Mouse (Mus musculus) heart, adult 2 months (tissue): Measurements from ENCODE around the gene Gpatch2. TPM values are rescaled to one million over a fixed set of nuclear protein-coding genes. Genes with fewer than 3 reads are reported as not detected.
A peak's percentile ranks its signal among the peaks of the same experiment; 100 is the strongest.

Experiments used
- DNase-seq, 2 experiments: peaks; one replicate each; pipeline ENCODE4 v3.0.0; 2021
- H3K27ac ChIP-seq: fragments of 200-600 bp; 2 replicates; pipeline ENCODE4 v1.8.1; 2022
- H3K27me3 ChIP-seq: fragments of 200-500 bp; 2 replicates; pipeline ENCODE4 v1.6.1; 2012; ENCODE audit warnings: mild to moderate bottlenecking, low read length, inconsistent platforms, mixed read lengths; ENCODE audit not compliant: control insufficient read depth, insufficient read depth
- H3K36me3 ChIP-seq: fragments of 200-500 bp; 2 replicates; pipeline ENCODE4 v1.6.1; 2012; ENCODE audit warnings: low read length, inconsistent platforms; ENCODE audit not compliant: control insufficient read depth, insufficient read depth
- H3K4me1 ChIP-seq: fragments of 200-500 bp; 2 replicates; pipeline ENCODE4 v1.6.1; 2011; ENCODE audit warnings: low read length; ENCODE audit not compliant: control insufficient read depth, insufficient read depth
- H3K4me3 ChIP-seq: fragments of 200-600 bp; 2 replicates; pipeline ENCODE4 v1.8.1; 2022
- H3K79me2 ChIP-seq: fragments of 200-500 bp; replicated peaks from 2 replicates; pipeline ENCODE4 v1.6.1; 2012; ENCODE audit warnings: mild to moderate bottlenecking, inconsistent platforms, low read length, moderate library complexity, mixed read lengths; ENCODE audit not compliant: control insufficient read depth, insufficient read depth
- H3K9ac ChIP-seq: fragments of 200-500 bp; 2 replicates; pipeline ENCODE4 v1.6.1; 2012; ENCODE audit warnings: low read depth, mild to moderate bottlenecking, control low read depth, inconsistent platforms, low read length, mixed read lengths
- CTCF ChIP-seq: fragments of 200-600 bp; IDR thresholded peaks from 2 replicates; pipeline ENCODE4 v1.8.1; 2022; ENCODE audit warnings: antibody characterized with exemption, mild to moderate bottlenecking, moderate library complexity
- EP300 ChIP-seq: fragments of 200-500 bp; IDR thresholded peaks from 2 replicates; pipeline ENCODE4 v1.6.1; 2011; ENCODE audit warnings: low read depth, low read length, control low read depth; ENCODE audit not compliant: insufficient read depth
- POLR2A ChIP-seq: fragments of 200-500 bp; IDR thresholded peaks from 2 replicates; pipeline ENCODE4 v1.6.1; 2011; ENCODE audit warnings: mild to moderate bottlenecking, low read depth, low read length, control low read depth; ENCODE audit not compliant: insufficient read depth
- WGBS: fragments of 180-500 bp; shearing (Covaris S2); methylation state at CpG from one replicate; pipeline ENCODE4 v1.1.7; 2018; 5-methylcytosine and 5-hydroxymethylcytosine counted together
- intact Hi-C: fragments of 180-260 bp; cut with DNase I; formaldehyde crosslinking; loops from one replicate; pipeline ENCODE4 v1.15.1; 2025
- polyA plus RNA-seq: library from polyadenylated mRNA; depleted of rRNA; stranded (reverse); fragments of >200 nt; gene quantifications from 2 replicates; pipeline ENCODE4 v1.2.3, GENCODE M21; 2012
- total RNA-seq, 2 experiments: library from RNA; stranded (reverse); gene quantifications; 2 replicates each; pipeline ENCODE4 v1.2.3; 2021

The Gpatch2 gene
- total and polyA plus RNA-seq, 3 experiments: 5.9 to 10.5 (median 10.1) TPM

GRCm38 (mm10) chr1:187205506-187205905 lies 9.8 kb upstream of the Gpatch2 start:
- Histone ChIP-seq H3K79me2 (no peaks in the 10 kb centered on the region), H3K36me3 (no peaks in the 10 kb centered on the region), H3K27ac (no peak overlapping the region), H3K27me3 (no peaks in the 10 kb centered on the region), H3K9ac (no peak overlapping the region), H3K4me3 (no peak overlapping the region), H3K4me1 (no peaks in the 10 kb centered on the region)
- intact Hi-C loops: no loop called here
- 64% methylated on average over 6 of the region's 6 CpGs for WGBS
- TF ChIP-seq CTCF (no peak), POLR2A (no peak), EP300 (no peak)
- DNase-seq: no peak

- Histone ChIP-seq H3K4me1 (no peaks in the 10 kb centered on the region), H3K36me3 (no peaks in the 10 kb centered on the region), H3K79me2 (no peaks in the 10 kb centered on the region), H3K27me3 (no peaks in the 10 kb centered on the region), H3K4me3 (no peak overlapping the region), H3K9ac (no peak overlapping the region), H3K27ac (no peak overlapping the region)
- WGBS: 50% methylated on average over 4 of the region's 4 CpGs
- intact Hi-C loops: no loop called here
- no peak for TF ChIP-seq POLR2A
- no peak for TF ChIP-seq EP300
- TF ChIP-seq CTCF: no peak
- no peak for DNase-seq
Measured at GRCm38 (mm10) chr1:187209496-187209895, 5.8 kb upstream of the Gpatch2 start.

GRCm38 (mm10) chr1:187210736-187211135 lies 4.6 kb upstream of the Gpatch2 start:
- H3K36me3 ChIP-seq: no peaks in the 10 kb centered on the region
- no peak overlapping the region for H3K4me3 ChIP-seq
- WGBS: 85% methylated on average over 4 of the region's 4 CpGs
- no peak for DNase-seq
- H3K27ac ChIP-seq: no peak overlapping the region
- TF ChIP-seq CTCF (no peak), POLR2A (no peak), EP300 (no peak)
- intact Hi-C loops: no loop called here
- H3K4me1 ChIP-seq: no peaks in the 10 kb centered on the region
- H3K9ac ChIP-seq: no peak overlapping the region
- H3K27me3 ChIP-seq: no peaks in the 10 kb centered on the region
- H3K79me2 ChIP-seq: no peaks in the 10 kb centered on the region

GRCm38 (mm10) chr1:187216620-187217410 lies 1.5 kb downstream of the Gpatch2 start:
- Histone ChIP-seq H3K9ac (no peak overlapping the region), H3K4me1 (peaks cover 1% of the 10 kb centered on the region; the same call in 1 of the 2 replicates), H3K4me3 (no peak overlapping the region), H3K27ac (no peak overlapping the region), H3K79me2 (0 out of 2 replicates have a peak, but pooled peaks cover 1% of the 10 kb centered on the region), H3K27me3 (no peaks in the 10 kb centered on the region), H3K36me3 (no peaks in the 10 kb centered on the region; the same call in 1 of the 2 replicates)
- intact Hi-C loops: no loop called here
- 77% methylated on average over 9 of the region's 9 CpGs for WGBS
- TF ChIP-seq CTCF: no peak
- TF ChIP-seq EP300: no peak
- TF ChIP-seq POLR2A: no peak
- no peak for DNase-seq

GRCm38 (mm10) chr1:187220756-187221155 lies 5.4 kb downstream of the Gpatch2 start:
- Histone ChIP-seq H3K9ac (no peak overlapping the region), H3K27ac (no peak overlapping the region), H3K36me3 (no peaks in the 10 kb centered on the region; the same call in 1 of the 2 replicates), H3K4me1 (peaks cover 1% of the 10 kb centered on the region; the same call in 1 of the 2 replicates), H3K27me3 (no peaks in the 10 kb centered on the region), H3K4me3 (no peak overlapping the region), H3K79me2 (0 out of 2 replicates have a peak, but pooled peaks cover 1% of the 10 kb centered on the region)
- TF ChIP-seq CTCF: no peak
- TF ChIP-seq EP300: no peak
- no peak for TF ChIP-seq POLR2A
- 70% methylated on average over 6 of the region's 6 CpGs for WGBS
- intact Hi-C loops: no loop called here
- no peak for DNase-seq

DNA sequence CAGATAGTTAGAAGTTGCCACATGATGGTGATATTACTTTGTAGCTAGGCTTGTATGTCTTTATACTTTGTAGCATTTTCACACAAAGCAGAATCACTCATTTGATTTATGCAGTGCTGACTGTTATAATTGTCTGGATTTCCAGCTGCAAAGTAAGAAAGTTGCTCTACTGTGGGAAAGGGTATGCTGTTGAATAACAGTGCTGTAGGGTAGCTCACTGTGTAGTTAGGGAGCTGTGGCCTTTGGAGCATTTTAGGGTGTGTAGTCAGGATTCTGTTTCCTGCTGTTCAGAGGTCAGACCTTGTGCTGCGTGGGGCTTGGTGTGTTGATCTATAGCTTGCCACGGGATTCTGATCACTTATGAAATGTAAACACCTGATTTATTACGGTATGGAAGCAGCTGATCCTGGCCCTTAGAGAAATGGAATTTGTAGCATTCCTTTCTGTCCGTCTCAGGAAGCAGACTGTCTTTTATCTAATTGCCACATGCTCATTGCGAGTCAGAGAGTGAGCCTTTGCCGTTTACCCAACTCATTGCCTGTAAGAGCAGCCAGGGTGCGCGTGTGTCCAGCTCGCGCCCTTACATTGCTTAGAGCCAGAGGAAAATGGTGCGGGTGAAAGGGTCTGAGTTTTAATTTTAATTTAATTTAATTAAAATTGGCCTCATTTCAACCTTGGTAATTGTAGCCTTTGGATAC lies 11.2 kb downstream of the Gpatch2 start:
- peaks cover 8% of the 10 kb centered on the region for H3K36me3 ChIP-seq
- peaks cover 10% of the 10 kb centered on the region for H3K4me1 ChIP-seq
- 30% methylated on average over 11 of the region's 11 CpGs for WGBS
- DNase-seq: no peak
- intact Hi-C loops: no loop called here
- H3K79me2 ChIP-seq: peaks cover 3% of the 10 kb centered on the region
- H3K27me3 ChIP-seq: no peaks in the 10 kb centered on the region
- peak overlapping the region; percentile 20; the same call in 1 of the 2 replicates for H3K4me3 ChIP-seq
- peak overlapping the region; percentile 67 for H3K27ac ChIP-seq
- TF ChIP-seq CTCF (peak; percentile 13; the same call in 1 of the 2 replicates), EP300 (no peak)
- H3K9ac ChIP-seq: peak overlapping the region; percentile 20; the same call in 1 of the 2 replicates
